Mouse (Mus musculus) forebrain, postnatal 0 days (tissue): ENCODE data around the gene Epha3. TPM values are rescaled to one million over a fixed set of nuclear protein-coding genes. Genes with fewer than 3 reads are reported as not detected.

Experiments
- ATAC-seq: fragments of 200-750 bp; cut with Nextera tagmentation; 2 replicates; pipeline ENCODE4 v1.8.0; 2017; ENCODE audit warnings: mild to moderate bottlenecking, moderate library complexity
- DNase-seq: peaks from one replicate; pipeline ENCODE4 v3.0.0-alpha.2; 2015
- H3K27ac ChIP-seq: fragments of 300-500 bp; sonication (generic); 2 replicates; pipeline ENCODE4 v1.5.1; 2014; ENCODE audit warnings: low read depth, mild to moderate bottlenecking, antibody characterized with exemption, low read length, moderate library complexity, mixed read lengths
- H3K27me3 ChIP-seq: fragments of 300-500 bp; sonication (generic); 2 replicates; pipeline ENCODE4 v1.6.1; 2014; ENCODE audit warnings: mild to moderate bottlenecking, low read length, mixed read lengths; ENCODE audit not compliant: insufficient read depth
- H3K36me3 ChIP-seq: fragments of 300-500 bp; sonication (generic); 2 replicates; pipeline ENCODE4 v1.6.1; 2014; ENCODE audit warnings: mild to moderate bottlenecking, moderate library complexity; ENCODE audit not compliant: insufficient read depth
- H3K4me1 ChIP-seq: fragments of 300-500 bp; sonication (generic); 2 replicates; pipeline ENCODE4 v1.6.1; 2014; ENCODE audit warnings: antibody characterized with exemption; ENCODE audit not compliant: insufficient read depth
- H3K4me2 ChIP-seq: fragments of 300-500 bp; sonication (generic); 2 replicates; pipeline ENCODE4 v1.6.1; 2014; ENCODE audit warnings: low read depth, mild to moderate bottlenecking, moderate library complexity
- H3K4me3 ChIP-seq: fragments of 300-500 bp; sonication (generic); 2 replicates; pipeline ENCODE4 v1.5.1; 2014; ENCODE audit warnings: low read depth, low read length, mixed read lengths
- H3K9ac ChIP-seq: fragments of 300-500 bp; sonication (generic); 2 replicates; pipeline ENCODE4 v1.6.1; 2014; ENCODE audit warnings: mild to moderate bottlenecking
- H3K9me3 ChIP-seq: fragments of 300-500 bp; sonication (generic); 2 replicates; pipeline ENCODE4 v1.6.1; 2016; ENCODE audit warnings: low read length
- CTCF ChIP-seq: sonication (generic); IDR thresholded peaks from 2 replicates; pipeline ENCODE4 v1.5.1; 2016; ENCODE audit warnings: antibody characterized with exemption, control low read depth, low read depth
- WGBS: fragments of 180-500 bp; shearing (Covaris S2); extraction: QIAGEN DNeasy Blood & Tissue Kit; methylation state at CpG from one replicate; pipeline ENCODE4 v1.1.7; 2014; 5-methylcytosine and 5-hydroxymethylcytosine counted together
- polyA plus RNA-seq: library from polyadenylated mRNA; unstranded; fragments of >200 nt; fragmentation: Nextera tagmentation; extraction: Ambion mirVana; gene quantifications from 2 replicates; pipeline ENCODE4 v1.2.1, GENCODE M21; 2015
- total RNA-seq: library from RNA; depleted of rRNA; stranded (reverse); fragments of >200 nt; gene quantifications from 2 replicates; pipeline ENCODE4 v1.2.3, GENCODE M21; 2014

The Epha3 gene
- total and polyA plus RNA-seq, 2 experiments from 2014 or later: 25.4 to 47.1 TPM

GRCm38 (mm10) chr16:63767589-63767988, 96.4 kb downstream of the Epha3 start:
- no peak for TF ChIP-seq CTCF
- Histone ChIP-seq H3K36me3 (no peaks in the 10 kb centered on the region), H3K4me2 (no peak overlapping the region), H3K9ac (no peak overlapping the region), H3K27ac (no peak overlapping the region), H3K4me1 (no peaks in the 10 kb centered on the region), H3K27me3 (no peaks in the 10 kb centered on the region), H3K4me3 (no peak overlapping the region), H3K9me3 (no peaks in the 10 kb centered on the region)
- DNase-seq: no peak
- ATAC-seq: peak; percentile 55
- 58% methylated on average over 5 of the region's 5 CpGs for WGBS

DNA sequence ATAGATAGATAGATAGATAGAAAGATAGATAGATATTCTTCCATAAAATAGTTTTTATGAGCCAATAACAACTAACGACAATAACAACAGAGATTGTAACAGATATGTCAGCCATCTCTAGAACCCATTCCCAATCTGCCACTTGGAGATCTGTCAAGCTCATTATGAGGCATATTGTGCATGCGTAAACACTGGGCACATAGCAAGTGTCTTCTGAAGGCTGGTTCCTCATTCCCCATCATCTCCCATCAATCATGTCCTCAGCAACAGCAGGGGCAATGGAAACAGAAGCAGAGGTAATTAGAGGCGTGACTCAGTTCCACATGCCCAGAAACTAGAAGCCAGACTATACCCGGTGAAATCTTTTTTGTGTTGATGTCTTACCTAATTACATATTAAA, 102.8 kb downstream of the Epha3 start:
- Histone ChIP-seq H3K4me2 (no peak overlapping the region), H3K9me3 (no peaks in the 10 kb centered on the region), H3K27me3 (no peaks in the 10 kb centered on the region), H3K9ac (no peak overlapping the region), H3K4me1 (no peaks in the 10 kb centered on the region), H3K27ac (no peak overlapping the region), H3K36me3 (no peaks in the 10 kb centered on the region), H3K4me3 (no peak overlapping the region)
- DNase-seq (peak; percentile 26), ATAC-seq (peak; percentile 72)
- WGBS: 34% methylated on average over 4 of the region's 4 CpGs
- TF ChIP-seq CTCF: no peak

DNA sequence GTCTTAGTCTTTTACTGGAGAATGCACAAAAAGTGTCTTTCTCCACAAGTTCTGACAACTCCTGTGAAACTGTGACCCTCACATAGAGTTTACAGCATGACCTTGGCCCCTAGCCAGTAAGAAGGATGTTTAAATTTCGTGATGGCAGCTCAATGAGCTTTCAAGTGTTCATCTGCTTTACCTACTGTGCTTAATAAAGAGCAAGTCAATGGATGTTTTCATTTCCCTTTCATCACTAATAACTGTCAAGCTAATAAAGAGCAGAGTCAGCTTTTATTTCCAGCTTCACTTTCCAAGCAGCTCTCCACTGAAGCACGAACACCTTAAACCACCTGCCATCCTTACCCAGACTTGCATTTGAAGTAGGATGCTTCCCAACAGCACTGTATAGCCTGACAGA, 103.9 kb downstream of the Epha3 start:
- WGBS: 6% methylated on average over 2 of the region's 2 CpGs
- H3K4me1 ChIP-seq: no peaks in the 10 kb centered on the region
- no peak overlapping the region for H3K4me3 ChIP-seq
- H3K36me3 ChIP-seq: no peaks in the 10 kb centered on the region
- ATAC-seq (no peak), DNase-seq (no peak)
- no peak overlapping the region for H3K4me2 ChIP-seq
- H3K9ac ChIP-seq: no peak overlapping the region
- no peaks in the 10 kb centered on the region for H3K9me3 ChIP-seq
- no peak for TF ChIP-seq CTCF
- H3K27me3 ChIP-seq: no peaks in the 10 kb centered on the region
- H3K27ac ChIP-seq: no peak overlapping the region

DNA sequence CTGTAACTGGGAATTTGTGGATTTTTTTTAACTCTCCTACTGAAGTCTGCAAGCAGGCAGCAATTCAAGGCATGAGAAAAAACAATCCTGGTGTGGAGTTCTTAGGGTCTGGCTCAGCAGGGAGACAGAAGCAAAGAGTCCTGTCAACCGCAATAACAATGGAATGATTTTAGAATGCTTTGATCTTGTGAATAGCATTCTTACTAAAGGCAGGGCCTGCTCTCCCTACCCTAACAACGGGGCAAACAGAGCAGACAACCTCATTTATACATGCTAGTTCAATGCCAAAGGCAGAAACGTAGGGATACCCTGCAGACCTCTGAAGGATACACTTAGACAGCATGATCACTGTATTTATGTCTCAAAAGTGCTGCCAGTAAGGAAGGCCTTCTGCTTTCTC, 110.9 kb downstream of the Epha3 start:
- WGBS: 10% methylated on average over 3 of the region's 3 CpGs
- H3K4me1 ChIP-seq: peaks cover 5% of the 10 kb centered on the region
- H3K36me3 ChIP-seq: no peaks in the 10 kb centered on the region
- TF ChIP-seq CTCF: no peak
- H3K4me3 ChIP-seq: no peak overlapping the region
- no peak overlapping the region for H3K9ac ChIP-seq
- no peak overlapping the region for H3K4me2 ChIP-seq
- no peaks in the 10 kb centered on the region for H3K9me3 ChIP-seq
- ATAC-seq (no peak), DNase-seq (no peak)
- no peaks in the 10 kb centered on the region for H3K27me3 ChIP-seq
- H3K27ac ChIP-seq: no peak overlapping the region

DNA sequence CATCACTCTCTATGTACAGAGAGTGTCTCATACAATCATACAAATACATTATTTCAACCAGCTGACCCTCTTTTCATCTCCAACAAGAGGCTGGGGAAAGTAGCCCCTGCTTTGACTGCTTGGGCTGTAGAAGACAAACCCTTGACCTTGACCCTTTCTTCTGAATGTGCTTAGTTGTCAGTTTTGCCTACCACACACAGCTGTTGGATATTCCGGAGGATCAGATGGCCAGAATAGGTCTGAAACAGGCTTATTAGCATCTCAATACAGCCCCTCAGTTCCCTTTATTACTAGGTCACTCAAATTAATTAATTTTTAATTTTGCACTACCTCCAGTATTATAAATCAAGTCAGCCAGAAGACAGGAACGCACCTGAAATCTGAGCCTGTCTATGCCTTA, 116.2 kb downstream of the Epha3 start:
- H3K9ac ChIP-seq: no peak overlapping the region
- no peaks in the 10 kb centered on the region for H3K27me3 ChIP-seq
- H3K9me3 ChIP-seq: no peaks in the 10 kb centered on the region
- WGBS: 17% methylated on average over 2 of the region's 2 CpGs
- no peaks in the 10 kb centered on the region for H3K36me3 ChIP-seq
- H3K27ac ChIP-seq: no peak overlapping the region
- H3K4me2 ChIP-seq: no peak overlapping the region
- H3K4me1 ChIP-seq: peaks cover 3% of the 10 kb centered on the region
- DNase-seq (no peak), ATAC-seq (no peak)
- no peak overlapping the region for H3K4me3 ChIP-seq
- TF ChIP-seq CTCF: no peak

DNA sequence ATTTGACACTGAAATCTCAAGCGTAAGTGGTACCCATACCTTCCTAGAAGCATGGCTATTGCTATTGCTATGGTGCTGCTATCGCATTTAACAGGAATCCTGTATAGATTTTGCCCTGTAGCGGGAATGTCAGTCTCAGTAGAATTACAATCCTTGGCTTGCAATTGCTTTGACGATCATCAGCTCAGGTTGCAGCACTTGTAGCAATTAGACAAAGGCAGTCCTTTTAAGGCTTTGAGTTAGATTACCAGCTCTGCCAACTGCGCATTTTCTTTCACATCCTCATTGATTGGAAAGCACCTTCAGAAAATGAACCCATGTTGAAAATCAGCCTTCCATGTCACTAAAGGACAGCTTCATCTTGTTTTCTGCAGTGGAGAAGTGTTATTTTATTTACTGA, 118.5 kb downstream of the Epha3 start:
- Histone ChIP-seq H3K36me3 (no peaks in the 10 kb centered on the region), H3K4me1 (0 out of 2 replicates have a peak, but pooled peaks cover 6% of the 10 kb centered on the region), H3K9me3 (no peaks in the 10 kb centered on the region), H3K9ac (no peak overlapping the region), H3K27me3 (no peaks in the 10 kb centered on the region), H3K4me3 (no peak overlapping the region), H3K4me2 (no peak overlapping the region), H3K27ac (no peak overlapping the region)
- peak; percentile 27 for DNase-seq
- ATAC-seq: no peak
- TF ChIP-seq CTCF: no peak
- WGBS: 24% methylated on average over 5 of the region's 5 CpGs

DNA sequence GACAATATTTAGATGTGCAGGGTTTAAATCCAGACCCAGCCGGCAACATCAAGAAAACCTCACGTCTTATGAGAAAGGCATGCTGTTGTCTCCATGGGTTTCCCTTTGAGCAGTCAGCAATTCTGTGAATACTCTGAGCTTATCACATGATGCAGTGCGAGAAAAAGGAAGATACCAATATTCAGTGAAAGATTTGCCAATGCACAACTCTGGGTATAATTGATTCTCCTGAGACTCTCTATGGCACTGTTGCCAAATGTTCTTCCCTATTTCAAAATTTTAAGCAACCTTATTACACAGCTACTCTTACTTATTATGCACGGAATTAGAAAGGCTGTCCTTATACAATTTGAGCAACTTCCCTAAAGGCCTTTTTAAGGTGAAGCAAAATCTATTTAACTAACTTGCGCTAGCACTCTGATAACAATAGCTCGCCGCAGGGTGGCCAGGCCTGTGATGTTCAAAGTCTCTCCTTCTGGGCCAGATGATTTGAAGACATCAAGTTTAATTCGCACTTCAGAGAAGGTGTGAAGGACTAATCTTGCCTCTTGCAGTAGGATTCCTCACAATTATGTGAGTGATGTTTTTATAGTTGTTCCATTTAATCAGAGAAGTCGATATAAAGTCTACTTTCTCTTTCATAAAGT, 120.6 kb downstream of the Epha3 start:
- Histone ChIP-seq H3K4me3 (no peak overlapping the region), H3K27ac (no peak overlapping the region), H3K9ac (no peak overlapping the region), H3K27me3 (no peaks in the 10 kb centered on the region), H3K9me3 (no peaks in the 10 kb centered on the region), H3K4me2 (no peak overlapping the region), H3K36me3 (no peaks in the 10 kb centered on the region), H3K4me1 (0 out of 2 replicates have a peak, but pooled peaks cover 6% of the 10 kb centered on the region)
- WGBS: 42% methylated on average over 9 of the region's 9 CpGs
- peak; percentile 46 for DNase-seq
- no peak for TF ChIP-seq CTCF
- peak; percentile 47 for ATAC-seq

DNA sequence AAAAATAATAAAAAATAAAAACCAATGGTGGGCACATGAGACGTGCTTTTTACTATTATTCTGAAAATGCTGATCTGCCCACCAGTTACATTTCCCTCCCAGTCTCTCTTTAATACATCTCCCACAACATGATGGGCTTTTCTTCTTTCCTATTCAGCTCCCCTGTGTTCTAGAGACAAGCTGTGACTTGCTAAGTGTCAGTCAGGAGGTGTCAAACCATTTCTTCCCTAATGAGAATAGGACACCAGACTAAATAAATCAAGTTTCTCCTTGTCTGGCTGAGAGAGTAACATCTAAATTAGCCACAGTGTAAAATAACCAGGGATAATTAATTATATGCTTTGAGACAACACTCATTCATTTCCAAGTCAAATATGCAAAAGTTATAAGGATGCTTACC, 144.7 kb downstream of the Epha3 start:
- DNase-seq (no peak), ATAC-seq (no peak)
- Histone ChIP-seq H3K9me3 (no peaks in the 10 kb centered on the region), H3K27ac (no peak overlapping the region), H3K27me3 (no peaks in the 10 kb centered on the region), H3K4me2 (no peak overlapping the region), H3K4me1 (no peaks in the 10 kb centered on the region), H3K4me3 (no peak overlapping the region), H3K9ac (no peak overlapping the region), H3K36me3 (no peaks in the 10 kb centered on the region)
- 39% methylated on average over 1 of the region's 1 CpGs for WGBS
- TF ChIP-seq CTCF: no peak
